ENCODE assay signal across 23 mouse cellular contexts in genomic region chr1:32397553-32397952, GRCm38 (mm10).
A peak's percentile ranks its signal among the peaks of the same experiment; 100 is the strongest.
DNase-seq lines count a peak whose midpoint lies in the region; ATAC-seq and TF ChIP-seq lines count a peak whose summit lies in the region.
"Had no signal": no experiment of that assay in that cellular context is flagged by ENCODE, and none has a peak within 500 bp of the region (broad histone marks: within the 10 kb centered on the region; RNA-seq: fewer than 3 reads in every experiment).

No protein-coding gene starts in this region.

- peak overlapping the region; percentile 15; the same call in 1 of the 2 replicates for H3K4me3 ChIP-seq in layer of hippocampus, adult 2 months
- H3K4me3 ChIP-seq: embryonic facial prominence, embryonic 12.5 days; heart, embryonic 10.5 days; left cerebral cortex, adult 2 months; limb, embryonic 15.5 days; lung, embryonic 15.5 days had no signal

- ATAC-seq in frontal cortex, adult (ENCODE audit: low TSS enrichment) = peak; percentile 52; the same call in 1 of the 2 replicates
- ATAC-seq: hindbrain, postnatal 0 days; intestine, embryonic 16.5 days had no signal

- peak overlapping the region; percentile 89 for H3K27ac ChIP-seq in layer of hippocampus, adult 2 months
- H3K27ac ChIP-seq: embryonic facial prominence, embryonic 12.5 days; heart, embryonic 10.5 days; hindbrain, postnatal 0 days; left cerebral cortex, adult 2 months; limb, embryonic 15.5 days; liver, embryonic 14.5 days; lung, embryonic 15.5 days had no signal

- DNase-seq in frontal cortex, postnatal 10 days (ENCODE audit: low spot score in 2 of 2) = no peak
- DNase-seq in brain, embryonic 18.5 days (ENCODE audit: low read depth, low spot score) = peak; percentile 28
- peak; percentile 50 to 70 for DNase-seq in layer of hippocampus, adult 2 months (ENCODE audit: low spot score in 2 of 2)
- peak; percentile 56 to 62 for DNase-seq in layer of hippocampus, postnatal 36 days
- DNase-seq in cerebellum, postnatal 36 days = no peak
- no peak for DNase-seq in spleen, postnatal 36 days (ENCODE audit: low spot score in 2 of 2)
- DNase-seq: adrenal gland, postnatal 25 days; cerebellum, adult 11-12 months; kidney, postnatal 36 days; left cerebral cortex, postnatal 4 days; lung, postnatal 36 days; midbrain, embryonic 14.5 days; right cerebral cortex, postnatal 14 days; thymus, postnatal 14 days had no signal

- TF ChIP-seq CTCF in layer of hippocampus, adult 2 months (conservative IDR thresholded peaks at IDR 0.05) = no peak

Comparison
In these comparisons a context has a peak if more than half of its experiments do, and no peak if none do; other contexts are left out.
1. DNase-seq: peak in brain, embryonic 18.5 days (single experiment), layer of hippocampus, adult 2 months (2 of 2) and layer of hippocampus, postnatal 36 days (2 of 2); none in frontal cortex, postnatal 10 days (0 of 2), cerebellum, postnatal 36 days (0 of 2) and spleen, postnatal 36 days (0 of 2).